Mouse (Mus musculus) E14TG2a.4 (cell line): ENCODE data around the gene Myl6.
A peak's percentile ranks its signal among the peaks of the same experiment; 100 is the strongest.

Source experiments
- H3K27me3 ChIP-seq: 2 replicates; pipeline ENCODE4 v1.6.1; 2014; ENCODE audit warnings: low read length, control low read depth; ENCODE audit not compliant: insufficient read depth
- H3K36me3 ChIP-seq: 2 replicates; pipeline ENCODE4 v1.6.1; 2014; ENCODE audit warnings: low read length, control low read depth; ENCODE audit not compliant: insufficient read depth
- H3K4me1 ChIP-seq: replicated peaks from 2 replicates; pipeline ENCODE4 v1.6.1; 2014; ENCODE audit warnings: low read depth, low read length, control low read depth
- H3K4me3 ChIP-seq: replicated peaks from 2 replicates; pipeline ENCODE4 v1.5.1; 2014; ENCODE audit warnings: mild to moderate bottlenecking, low read length
- H3K9me3 ChIP-seq: 2 replicates; pipeline ENCODE4 v1.6.1; 2014; ENCODE audit warnings: low read length, control low read depth
- CTCF ChIP-seq: conservative IDR thresholded peaks from 2 replicates; pipeline ENCODE4 v1.5.1; 2014; ENCODE audit warnings: low read length
- NANOG ChIP-seq: IDR thresholded peaks from 2 replicates; pipeline ENCODE4 v1.6.1; 2014; ENCODE audit warnings: borderline replicate concordance, low read length, mixed read lengths
- POU5F1 ChIP-seq: IDR thresholded peaks from 2 replicates; pipeline ENCODE4 v1.6.1; 2014; ENCODE audit warnings: low read length, borderline replicate concordance

Gene Myl6

DNA sequence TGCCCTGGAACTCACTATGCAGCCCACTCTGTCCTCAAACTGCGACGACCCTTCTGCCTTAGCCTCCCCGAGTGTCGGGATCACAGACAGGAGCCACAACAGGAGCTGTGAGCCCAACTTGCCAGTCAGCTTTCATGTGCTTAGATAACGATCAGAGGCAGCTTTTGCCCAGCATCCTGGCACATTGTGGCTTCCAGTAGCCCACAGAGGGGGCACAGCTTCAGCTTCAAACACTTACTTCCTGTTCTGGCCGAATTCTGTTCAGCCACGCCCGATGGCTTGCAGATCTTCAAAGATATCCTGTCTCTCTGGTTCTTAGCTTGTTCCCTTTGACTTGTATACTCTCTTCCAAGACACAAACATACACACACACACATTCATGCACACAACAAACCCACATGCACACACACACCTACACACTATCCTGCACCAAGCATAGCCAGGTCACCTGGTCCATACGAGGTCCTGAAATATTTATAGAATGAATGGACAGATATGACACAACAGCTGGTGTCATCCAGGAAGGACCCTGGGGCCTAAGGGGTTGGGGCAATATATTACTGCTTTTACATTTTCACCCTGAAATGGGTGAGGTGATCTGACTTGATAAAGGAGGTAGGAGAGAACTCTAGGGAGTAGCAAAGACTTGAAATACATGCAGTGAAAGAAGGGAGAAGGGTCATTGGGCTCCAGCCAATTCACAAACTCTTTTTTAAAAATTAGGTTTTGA, 10.9 kb upstream of the Myl6 start:
- peaks cover 1% of the 10 kb centered on the region for H3K36me3 ChIP-seq
- no peak overlapping the region for H3K4me3 ChIP-seq
- H3K4me1 ChIP-seq = peaks cover 42% of the 10 kb centered on the region
- H3K9me3 ChIP-seq = no peaks in the 10 kb centered on the region
- TF ChIP-seq POU5F1 = no peak
- no peaks in the 10 kb centered on the region for H3K27me3 ChIP-seq

DNA sequence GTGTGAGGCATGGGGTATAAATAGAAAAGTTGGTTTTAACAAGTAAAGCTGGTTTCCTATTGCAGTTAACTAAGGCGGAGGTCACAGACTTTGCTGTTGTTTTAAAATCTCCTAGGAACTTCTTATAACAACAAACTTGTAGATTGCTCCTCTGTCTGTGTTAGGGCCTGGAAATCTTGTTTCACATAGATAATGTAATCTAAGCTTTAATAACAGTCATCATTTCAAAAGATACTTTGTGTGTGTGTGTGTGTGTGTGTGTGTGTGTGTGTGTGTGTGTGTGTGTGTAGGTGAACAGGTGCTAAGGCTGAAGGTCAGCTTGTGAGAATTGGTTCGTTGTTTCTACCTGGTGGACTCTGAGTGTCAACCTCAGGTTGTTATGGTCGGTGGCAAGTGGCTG, 10.1 kb upstream of the Myl6 start:
- Histone ChIP-seq H3K9me3 (no peaks in the 10 kb centered on the region), H3K27me3 (no peaks in the 10 kb centered on the region), H3K36me3 (no peaks in the 10 kb centered on the region), H3K4me3 (no peak overlapping the region), H3K4me1 (peaks cover 40% of the 10 kb centered on the region)
- TF ChIP-seq CTCF (no peak), NANOG (no peak), POU5F1 (no peak)

DNA sequence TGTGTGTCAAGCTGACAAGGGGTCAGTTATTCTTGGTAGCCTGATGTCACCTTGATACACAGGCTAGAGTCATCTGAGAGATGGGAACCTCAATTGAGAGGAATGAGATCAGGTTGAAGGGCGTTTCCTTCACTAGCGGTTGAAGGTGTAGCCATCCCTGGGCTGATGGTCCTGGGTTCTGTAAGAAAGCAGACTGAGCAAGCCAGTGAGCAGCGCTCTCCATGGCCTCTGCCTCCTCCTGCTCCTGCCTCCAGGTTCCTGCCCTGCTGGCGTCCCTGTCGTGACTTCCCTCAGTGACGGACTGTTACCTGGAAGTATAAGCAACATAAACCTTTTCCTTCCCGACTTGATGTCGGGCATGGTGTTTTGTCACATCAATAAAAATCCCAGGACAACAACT, 9.6 kb upstream of the Myl6 start:
- H3K27me3 ChIP-seq = no peaks in the 10 kb centered on the region
- no peaks in the 10 kb centered on the region for H3K36me3 ChIP-seq
- H3K9me3 ChIP-seq = no peaks in the 10 kb centered on the region
- no peak for TF ChIP-seq CTCF
- H3K4me3 ChIP-seq = no peak overlapping the region
- peaks cover 38% of the 10 kb centered on the region for H3K4me1 ChIP-seq

DNA sequence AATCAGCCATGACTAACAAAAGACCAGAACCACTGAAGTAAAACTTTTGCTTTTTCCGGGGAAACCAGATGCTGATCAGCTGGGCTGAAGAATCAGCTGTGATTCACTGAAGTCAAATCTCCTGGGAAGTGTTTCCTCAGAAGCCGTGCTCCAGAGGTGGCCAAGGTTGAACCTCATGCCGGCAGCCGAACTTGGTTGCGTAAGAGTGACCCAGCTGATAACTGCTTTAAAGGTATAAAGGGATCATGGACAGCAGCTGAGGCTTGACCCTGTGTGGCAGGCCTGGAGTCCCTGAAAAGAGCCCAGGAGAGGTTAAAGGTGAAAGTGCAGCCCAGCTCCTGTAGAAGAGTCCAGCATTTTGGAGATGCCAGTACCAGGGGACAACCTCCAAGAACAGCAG, 8.4 kb upstream of the Myl6 start:
- Histone ChIP-seq H3K4me1 (peaks cover 49% of the 10 kb centered on the region), H3K27me3 (no peaks in the 10 kb centered on the region), H3K4me3 (no peak overlapping the region), H3K9me3 (no peaks in the 10 kb centered on the region), H3K36me3 (no peaks in the 10 kb centered on the region)
- no peak for TF ChIP-seq POU5F1
- no peak for TF ChIP-seq CTCF
- TF ChIP-seq NANOG = no peak

DNA sequence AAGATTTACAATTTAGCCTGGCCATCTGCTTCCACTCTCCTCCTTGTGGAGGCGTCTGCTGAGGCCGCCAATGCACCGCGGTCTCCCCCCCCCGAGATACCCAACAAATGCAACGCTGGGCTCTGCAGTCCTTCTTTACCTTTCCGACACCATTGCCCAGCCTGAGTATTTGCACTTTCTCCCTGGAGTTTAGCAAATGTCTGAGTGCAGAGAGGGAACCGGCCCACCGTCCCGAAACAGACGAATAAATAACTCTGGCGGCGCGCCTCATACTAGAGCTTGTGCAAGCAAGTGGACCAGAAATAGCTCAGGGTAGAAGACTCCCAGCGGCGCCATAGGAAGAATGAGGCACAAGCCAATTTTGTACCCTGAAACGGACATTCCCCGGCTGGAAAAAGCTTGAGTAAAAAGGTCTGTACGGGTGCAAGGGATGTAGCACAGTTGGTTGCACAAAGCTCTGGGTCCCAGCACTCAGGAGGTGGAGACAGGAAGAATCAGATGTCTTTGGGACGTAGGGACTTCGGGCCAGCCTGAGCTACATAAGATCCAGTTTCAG, 5.2 kb upstream of the Myl6 start:
- no peaks in the 10 kb centered on the region for H3K9me3 ChIP-seq
- H3K27me3 ChIP-seq = no peaks in the 10 kb centered on the region
- TF ChIP-seq POU5F1 (no peak), NANOG (no peak), CTCF (no peak; the same call in 1 of the 2 replicates)
- H3K4me3 ChIP-seq = peak overlapping the region; percentile 82
- H3K36me3 ChIP-seq = peaks cover 5% of the 10 kb centered on the region; the same call in 1 of the 2 replicates
- peaks cover 52% of the 10 kb centered on the region for H3K4me1 ChIP-seq

DNA sequence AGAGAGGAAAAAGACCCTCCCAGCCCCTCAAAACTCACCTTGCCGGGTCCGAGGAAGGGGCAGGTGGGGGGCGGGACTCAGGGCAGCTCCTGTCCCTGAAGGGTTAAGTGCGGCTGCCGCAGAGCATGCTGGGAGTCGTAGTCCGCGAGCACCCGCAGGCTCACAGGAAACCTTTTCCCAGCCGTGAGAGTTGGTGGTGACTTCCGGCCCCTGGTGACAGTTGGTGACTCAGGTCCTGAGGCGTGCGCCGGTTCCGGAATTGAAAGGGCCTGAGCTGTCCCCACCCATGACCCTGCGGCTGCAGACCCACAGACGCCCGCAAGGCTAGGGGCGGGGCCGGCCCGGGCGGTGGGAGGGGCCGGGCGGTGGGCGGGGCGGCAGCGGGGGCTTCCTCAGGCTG, 4.6 kb upstream of the Myl6 start, which contains the start of gene Myl6b:
Myl6b (minus strand) TSS at position 96 of the 400 bp plus-strand sequence.
- Histone ChIP-seq H3K9me3 (no peaks in the 10 kb centered on the region), H3K36me3 (peaks cover 5% of the 10 kb centered on the region; the same call in 1 of the 2 replicates), H3K4me1 (peaks cover 49% of the 10 kb centered on the region), H3K27me3 (no peaks in the 10 kb centered on the region), H3K4me3 (peak within 1 kb of the TSS; percentile 82)
- TF ChIP-seq POU5F1 (no peak), NANOG (no peak), CTCF (no peak)

DNA sequence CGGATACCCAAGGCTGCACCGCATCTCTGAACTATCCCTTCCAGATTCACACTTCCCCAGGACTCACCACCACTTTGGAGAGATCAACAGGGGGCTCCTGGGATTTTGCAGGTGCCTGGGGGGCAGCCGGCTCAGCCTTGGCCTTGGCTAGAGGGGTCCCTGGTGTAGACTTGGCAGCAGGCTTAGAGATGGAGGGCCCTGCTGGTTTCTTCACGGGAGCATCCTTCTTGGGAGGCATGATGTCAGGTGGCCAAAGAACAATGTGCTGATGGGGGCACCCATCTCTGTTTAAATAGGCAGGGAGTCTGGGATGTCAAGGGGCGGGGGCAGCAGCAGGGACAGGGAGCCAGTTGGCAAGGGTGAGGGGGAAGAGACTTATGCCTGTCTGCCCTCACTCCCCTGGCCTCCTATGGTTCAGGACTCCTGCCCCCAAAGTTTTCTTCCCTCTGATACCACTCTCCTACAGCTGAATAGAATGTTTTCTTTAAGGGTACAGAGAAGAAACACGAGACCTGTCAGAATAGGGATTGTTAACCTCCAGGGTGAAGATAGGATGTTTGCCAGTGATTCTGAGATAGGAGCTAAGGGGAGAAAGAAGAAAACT, 3.3 kb upstream of the Myl6 start:
- H3K27me3 ChIP-seq = no peaks in the 10 kb centered on the region
- H3K4me3 ChIP-seq = no peak overlapping the region
- peaks cover 54% of the 10 kb centered on the region for H3K4me1 ChIP-seq
- peaks cover 9% of the 10 kb centered on the region for H3K36me3 ChIP-seq
- TF ChIP-seq CTCF (no peak), NANOG (no peak), POU5F1 (no peak)
- no peaks in the 10 kb centered on the region for H3K9me3 ChIP-seq

DNA sequence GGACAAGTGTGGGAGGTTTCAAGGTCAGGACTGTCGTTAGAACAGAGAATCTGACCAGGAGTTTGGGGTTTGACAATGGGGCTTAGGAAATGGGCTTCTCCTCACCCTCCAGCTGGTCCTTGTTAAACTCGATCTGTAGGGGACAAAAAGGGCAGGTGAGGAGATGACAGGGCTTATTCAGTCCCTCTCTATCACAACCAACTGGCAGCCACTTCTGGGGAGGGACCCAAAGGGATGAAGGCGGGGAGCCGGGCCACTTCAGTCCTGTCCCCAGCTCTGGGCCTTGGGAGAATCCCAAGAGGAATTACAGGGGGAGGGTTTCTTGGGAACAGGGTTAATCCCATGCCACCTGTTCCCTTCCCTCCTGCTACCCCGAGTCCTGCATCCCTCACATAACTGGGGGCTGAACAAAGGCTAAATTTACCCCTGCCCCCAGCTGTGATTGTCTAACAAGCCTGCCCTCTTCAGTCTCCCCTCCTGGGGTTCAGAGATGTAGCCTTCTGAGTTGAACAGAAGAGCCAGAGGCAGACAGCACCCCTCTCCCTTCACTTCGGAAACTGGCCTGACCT, 2.6 kb upstream of the Myl6 start:
- TF ChIP-seq CTCF (no peak), NANOG (no peak), POU5F1 (no peak)
- Histone ChIP-seq H3K9me3 (no peaks in the 10 kb centered on the region), H3K36me3 (peaks cover 16% of the 10 kb centered on the region), H3K27me3 (no peaks in the 10 kb centered on the region), H3K4me3 (no peak overlapping the region), H3K4me1 (peaks cover 60% of the 10 kb centered on the region)
